Mouse (Mus musculus): ENCODE data around the gene 4930568D16Rik.

The 4930568D16Rik gene

DNA sequence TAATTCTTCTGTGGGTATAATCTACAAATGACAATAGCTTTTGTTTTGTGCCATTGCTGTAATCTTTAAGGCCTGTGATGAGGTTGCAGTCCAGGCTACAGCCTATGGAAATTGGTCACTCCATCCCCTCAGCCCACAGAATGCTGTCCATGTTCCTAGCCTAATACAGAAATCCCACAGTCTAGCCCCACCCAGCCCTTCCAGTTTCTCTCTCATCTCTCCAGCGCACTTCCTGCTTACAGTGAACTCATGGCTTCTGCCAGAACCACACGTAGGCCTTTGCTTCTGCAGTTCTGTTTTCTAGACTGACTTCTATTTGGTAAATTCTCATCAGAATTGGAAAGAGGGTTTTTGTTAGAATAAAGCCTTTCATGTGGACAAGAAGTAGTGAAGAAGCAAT lies 21.5 kb downstream of the 4930568D16Rik start:
- intact Hi-C loops (cut with DNase I): no loop called here

DNA sequence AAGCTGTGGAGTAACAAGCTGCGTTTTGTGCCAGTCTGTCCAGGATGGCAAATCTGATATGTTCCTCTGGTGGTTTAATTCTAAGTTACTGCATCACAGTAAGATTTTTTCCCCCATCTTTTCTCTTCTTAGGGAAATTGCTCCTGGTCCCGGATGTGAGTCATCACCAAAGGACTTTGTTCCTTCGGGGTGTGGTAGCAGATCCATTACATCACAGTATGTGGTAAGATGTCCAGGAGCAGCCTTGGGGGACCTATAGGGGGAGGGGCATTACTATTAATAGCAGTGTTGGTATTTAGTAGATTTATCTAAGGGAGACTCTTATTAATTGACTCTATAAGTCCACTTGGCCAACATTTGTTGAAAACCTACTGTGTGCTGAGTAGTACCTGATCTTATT lies 24.9 kb downstream of the 4930568D16Rik start:
- intact Hi-C loops (cut with DNase I): no loop called here

DNA sequence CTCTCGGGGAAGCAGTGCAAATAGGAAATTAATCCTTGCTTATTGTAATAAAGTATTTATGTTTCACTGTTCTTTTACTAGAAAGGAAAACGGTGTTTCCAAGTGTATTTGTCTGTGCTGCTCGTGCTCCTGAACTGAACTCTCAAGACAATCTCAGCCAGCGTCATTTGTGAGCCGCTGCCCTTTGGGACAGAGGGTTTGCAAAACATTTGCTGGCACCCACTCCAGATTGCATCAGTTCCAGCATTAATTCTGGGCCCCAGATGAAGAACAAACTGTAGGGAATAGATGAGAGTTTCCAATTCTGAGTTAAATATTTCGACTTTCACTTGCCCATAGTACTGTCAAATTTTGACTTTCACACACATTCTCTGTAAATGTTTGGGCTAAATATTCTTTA lies 28.8 kb downstream of the 4930568D16Rik start:
- intact Hi-C loops (cut with DNase I): no loop called here

DNA sequence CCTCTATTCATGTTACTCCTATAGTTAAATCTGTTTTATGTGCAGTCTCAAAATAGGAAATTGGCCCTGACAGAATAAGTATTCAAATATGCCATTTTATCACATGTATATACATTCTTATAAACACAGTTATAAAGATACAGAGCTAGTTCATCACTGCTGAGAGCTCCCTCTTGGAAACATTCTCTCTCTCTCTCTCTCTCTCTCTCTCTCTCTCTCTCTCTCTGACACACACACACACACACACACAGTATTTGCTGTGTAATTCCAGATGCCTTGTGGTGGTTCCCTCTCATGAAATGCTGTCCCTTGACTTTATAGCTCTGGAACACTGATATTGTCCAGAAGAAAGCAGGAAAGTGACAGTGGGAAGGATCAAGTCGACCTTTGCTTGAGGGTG lies 29.5 kb downstream of the 4930568D16Rik start:
- intact Hi-C loops (cut with DNase I): no loop called here

DNA sequence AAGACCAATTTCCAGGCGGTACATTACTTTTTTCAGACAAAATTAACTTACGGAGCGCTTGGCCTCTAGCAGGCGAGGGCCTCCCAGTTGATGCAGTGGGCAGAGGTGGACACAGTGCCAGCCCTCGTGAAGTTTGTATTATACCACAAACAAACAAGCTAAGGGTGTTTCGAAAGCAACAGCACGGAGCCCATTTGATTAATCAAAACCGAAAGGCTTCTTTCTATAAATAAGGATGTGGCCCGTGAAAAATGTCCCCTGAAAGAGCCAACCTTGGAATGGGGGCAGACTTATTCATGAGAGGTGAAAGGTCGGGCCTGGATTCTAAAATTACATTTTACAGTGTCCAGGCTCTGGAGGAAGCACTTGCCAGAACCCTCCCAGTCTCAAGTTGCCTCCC lies 30.1 kb downstream of the 4930568D16Rik start:
- intact Hi-C loops (cut with DNase I): no loop called here

DNA sequence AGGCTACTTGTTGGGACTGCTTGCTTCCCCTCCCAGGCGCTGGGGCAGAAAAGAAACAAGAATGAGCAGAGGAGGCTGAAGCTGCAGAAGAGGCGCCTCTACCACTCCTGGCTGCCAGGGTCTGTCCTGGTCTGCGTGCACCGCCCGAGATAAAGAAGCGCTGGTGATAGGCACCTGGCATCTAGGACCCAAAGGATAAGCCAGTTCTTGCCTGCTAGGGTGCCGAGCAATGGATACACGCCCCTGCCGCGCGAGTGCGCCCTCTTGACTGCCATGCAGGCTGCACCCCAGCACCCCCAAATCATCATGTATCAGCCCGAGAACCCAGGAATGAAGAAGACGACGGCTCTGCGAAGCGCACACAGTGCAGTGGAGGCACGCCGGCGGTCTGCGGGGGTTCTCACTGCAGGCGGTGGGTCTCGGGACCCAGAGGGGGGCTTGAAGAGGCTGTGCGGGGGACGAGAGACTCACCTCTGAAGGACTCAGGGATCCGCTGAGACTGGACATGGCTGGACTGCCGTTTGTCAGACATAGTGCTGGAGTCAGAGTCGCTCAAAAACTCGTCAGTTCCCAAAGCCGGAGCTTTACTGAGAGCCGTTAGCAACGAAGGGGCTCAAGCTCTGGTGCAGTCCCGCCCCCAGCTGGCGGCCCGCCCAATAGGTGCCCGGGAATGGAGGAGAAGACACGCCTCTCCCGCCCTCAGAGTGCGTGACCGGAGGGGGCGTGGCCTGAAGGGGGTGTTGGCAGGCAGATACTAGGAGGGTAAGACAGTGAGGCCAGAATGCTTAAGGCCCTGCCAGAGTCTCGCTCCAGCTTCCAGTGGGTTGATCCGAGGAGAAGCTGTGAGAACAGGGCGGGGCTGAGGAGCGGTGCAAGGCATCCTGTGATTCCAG lies 30.9 kb downstream of the 4930568D16Rik start, which contains the start of gene Stom:
Gene Stom (minus strand): TSS at position 589 of the 893 bp plus-strand sequence.
- intact Hi-C loops (cut with DNase I): no loop called here

DNA sequence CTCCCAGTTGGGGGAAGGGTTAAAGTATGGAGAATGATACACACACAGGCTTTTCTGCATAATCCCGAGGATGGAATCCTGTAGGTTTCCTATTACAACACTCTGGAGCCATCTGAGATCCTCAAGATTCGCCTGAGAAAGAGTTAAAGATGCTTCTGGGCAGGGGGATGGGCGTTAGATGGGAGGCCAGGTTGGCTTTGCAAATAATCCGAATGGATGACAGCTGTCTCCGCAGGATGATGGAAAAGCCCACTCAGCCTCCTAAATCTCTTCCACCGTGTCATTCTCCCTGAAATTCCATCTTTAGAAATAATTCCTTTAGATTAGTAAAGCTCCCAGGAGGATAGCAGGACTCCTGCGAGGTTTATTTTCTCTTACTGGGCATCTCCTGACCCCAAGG lies 31.9 kb downstream of the 4930568D16Rik start:
- intact Hi-C loops (cut with DNase I): no loop called here

DNA sequence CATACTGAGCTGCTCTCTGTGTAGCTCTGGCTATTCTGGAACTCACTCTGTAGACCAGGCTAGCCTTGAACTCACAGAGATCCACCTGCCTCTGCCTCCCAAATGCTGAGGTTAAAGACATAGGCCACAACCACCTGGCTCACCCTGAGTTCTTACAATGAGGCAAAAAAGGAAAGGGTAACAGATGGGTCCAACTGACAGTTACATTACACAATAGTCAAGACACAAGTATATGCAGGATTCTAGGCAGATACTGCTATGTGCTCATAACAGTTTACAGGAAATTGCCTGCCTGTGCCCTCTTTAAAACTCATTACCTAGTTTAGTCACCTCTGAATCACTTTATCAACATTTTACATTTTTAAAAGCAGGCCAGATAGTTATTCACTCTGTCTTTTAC lies 33.9 kb downstream of the 4930568D16Rik start:
- intact Hi-C loops (cut with DNase I): no loop called here

DNA sequence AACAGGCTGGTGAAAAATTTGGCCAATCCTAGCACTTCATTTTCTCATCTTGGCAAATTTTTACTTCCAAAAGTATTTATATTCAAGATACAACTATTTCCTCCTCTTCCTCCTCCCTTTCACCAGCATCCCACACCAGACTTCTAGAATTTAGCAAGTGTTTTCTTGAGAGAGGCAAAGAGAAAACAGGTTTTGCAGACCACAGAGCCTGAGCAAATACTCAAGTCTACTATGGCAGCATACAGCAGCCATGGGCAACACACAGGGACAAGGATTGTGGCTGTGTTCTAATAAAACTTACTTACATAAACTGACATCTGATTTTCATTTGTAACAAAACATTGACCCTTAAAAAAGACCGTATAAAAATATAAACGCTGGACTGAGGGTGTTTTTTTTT lies 36.3 kb downstream of the 4930568D16Rik start:
- intact Hi-C loops (cut with DNase I): no loop called here

DNA sequence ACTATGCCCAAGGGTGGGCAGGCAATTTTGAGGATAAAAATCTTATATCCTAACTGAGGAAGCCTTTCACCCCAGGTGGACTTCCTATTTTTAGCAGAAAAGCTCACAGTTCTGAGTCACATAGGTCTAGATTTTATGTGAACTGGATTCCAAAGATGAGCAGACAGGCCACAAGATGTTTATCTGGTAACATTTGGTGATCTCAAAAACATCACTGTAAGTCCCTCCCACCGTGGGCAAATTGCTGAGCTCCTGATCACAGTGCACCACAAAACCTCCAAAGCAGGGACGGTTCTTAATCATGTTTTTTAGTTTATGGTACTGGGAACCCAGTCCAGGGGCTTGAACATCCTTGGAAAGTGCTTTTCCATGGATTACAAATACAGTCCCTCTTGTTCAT lies 38.5 kb downstream of the 4930568D16Rik start:
- intact Hi-C loops (cut with DNase I): no loop called here

DNA sequence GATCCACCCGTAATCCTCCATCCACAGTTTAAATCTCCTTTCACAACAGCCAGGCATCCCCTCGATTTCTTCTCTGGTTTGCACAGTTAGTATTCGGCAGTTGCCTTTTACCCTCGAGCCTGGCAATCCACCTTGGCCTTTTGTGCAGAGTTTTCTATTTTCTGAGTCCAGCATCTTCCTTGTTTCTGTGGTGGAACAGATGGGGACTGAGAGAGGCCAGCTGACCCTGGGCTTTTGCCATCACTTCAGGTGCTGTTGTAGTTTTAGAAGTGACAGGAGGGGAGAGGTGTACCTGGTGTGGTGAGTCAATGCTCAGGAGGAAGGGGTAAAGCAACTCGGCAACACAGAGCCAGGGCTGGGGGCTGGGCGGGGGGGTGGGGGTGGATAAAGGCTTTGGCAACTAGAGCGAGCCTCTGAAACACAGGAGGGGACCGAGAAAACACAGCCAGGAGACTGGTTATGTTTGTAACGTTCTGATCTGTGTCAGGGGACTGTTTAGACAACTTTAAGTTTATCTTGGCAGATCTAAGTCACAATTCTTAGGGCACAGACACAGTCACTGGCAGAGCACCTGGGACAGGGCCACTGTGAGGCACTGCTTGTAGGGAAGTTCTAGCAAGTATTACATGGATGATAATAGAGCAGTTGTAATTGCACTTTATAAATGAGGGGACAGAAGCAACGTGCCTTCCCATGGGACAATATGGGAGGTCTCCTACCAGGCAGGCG lies 39.3 kb downstream of the 4930568D16Rik start:
- intact Hi-C loops (cut with DNase I): no loop called here

DNA sequence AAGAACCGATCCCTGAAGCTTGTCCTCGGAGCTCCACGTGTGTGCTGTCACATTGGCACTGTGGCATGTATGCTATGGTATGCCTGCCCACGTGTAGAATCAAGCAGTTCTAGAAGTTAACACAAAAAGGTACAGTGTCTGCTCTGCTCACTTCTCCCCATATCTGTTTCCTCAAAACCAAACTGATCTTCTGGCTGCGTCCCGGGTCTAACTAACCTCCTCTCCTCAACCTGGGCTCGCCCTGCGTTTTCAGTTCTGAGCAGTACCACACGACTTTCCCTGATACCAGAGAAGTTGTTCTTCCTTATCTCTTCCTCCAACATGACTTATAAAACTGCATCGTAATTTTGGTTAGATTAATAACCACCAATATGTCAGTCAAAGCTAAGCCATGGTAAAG lies 39.9 kb downstream of the 4930568D16Rik start:
- intact Hi-C loops (cut with DNase I): no loop called here

DNA sequence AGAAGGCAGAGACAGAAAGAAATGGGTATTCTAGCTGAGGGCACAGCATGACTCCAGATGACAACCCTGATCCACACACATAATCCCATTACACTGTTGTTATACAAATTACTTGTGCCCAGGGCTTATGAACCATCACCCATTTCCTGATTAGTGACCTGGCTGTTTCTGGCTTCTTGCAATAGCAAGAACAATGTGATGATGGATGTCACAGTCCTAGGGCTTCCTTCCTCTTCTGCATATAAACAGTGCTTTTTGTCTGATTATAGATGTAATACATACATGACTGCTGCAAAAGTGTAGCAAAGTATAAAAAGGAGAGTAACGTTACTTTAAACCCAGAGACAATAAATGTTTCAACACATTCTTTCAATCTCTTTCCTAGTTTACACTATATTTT lies 40.6 kb downstream of the 4930568D16Rik start:
- intact Hi-C loops (cut with DNase I): no loop called here

DNA sequence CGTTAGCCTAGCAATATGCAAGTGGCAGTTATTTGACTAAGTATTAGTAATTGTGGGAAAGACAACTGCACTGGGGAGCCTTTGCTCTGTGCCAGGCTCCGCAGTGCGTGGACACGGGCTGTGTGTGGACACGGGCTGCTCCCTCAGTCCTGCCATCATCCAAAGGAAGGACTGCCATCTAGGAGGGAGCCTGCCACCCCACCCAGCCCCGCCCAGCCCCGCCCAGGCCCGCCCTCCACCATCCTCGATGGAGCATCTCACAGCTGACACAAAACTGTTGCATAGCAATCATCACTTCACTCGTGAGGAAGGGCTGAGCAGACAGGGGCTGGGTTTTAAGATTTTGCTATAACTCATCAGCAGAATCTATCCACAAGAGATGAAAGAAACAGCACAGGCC lies 41.6 kb downstream of the 4930568D16Rik start:
- intact Hi-C loops (cut with DNase I): no loop called here

DNA sequence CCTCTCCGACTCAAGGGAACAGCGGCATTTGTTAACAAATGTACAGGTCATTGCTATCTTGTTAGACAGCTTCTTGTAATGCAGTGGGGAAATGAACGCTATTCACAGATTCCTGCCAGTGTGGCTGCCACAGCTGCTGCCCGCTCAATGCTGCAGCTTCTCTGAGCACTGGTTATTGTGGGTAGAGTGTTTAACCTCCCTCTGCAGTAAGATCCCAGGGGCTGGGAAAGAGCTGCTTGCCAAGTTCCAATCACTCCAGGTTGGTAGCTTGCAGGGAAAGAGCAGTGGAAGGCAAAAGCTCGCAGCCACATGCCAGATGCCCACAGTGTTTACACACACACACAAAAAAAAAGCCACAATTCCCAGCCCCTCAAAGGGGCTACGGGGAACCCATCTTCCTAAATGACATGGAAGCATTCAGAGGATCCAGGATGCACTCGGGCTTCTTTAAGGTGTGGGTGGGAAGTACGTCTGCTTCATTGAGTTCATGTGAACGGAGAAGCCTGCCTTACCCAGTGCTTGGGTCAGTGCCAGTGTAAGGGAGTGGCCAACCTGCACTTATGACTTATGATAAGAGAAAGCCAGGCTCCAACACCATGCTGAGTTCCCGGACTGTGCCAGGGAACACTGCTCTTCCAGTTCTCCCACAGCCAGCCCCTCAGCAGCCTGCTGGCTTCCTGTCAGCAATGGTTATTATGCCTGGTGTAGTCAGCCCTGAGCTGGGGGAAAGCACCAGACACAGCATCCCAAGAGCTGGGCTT lies 44.9 kb downstream of the 4930568D16Rik start:
- intact Hi-C loops (cut with DNase I): no loop called here

DNA sequence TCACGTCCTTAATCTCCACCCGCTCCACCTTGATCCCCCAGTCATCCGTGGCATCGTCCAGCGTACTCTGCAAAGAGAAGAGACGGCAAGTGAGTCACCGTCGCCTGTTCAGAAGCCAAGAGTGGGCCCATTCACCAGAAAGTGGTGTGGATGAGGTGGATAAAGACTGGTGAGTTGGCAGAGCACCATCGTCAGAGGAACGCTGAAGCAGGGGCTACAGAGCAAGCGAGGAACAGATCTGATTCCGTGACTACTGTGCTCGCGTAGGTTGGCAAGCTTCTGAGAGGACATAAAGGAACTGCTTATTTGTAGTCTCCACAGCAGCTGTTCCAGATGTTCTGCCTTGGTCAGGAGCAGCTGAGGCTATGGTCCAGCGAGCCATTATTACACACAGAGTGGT lies 47.1 kb downstream of the 4930568D16Rik start:
- intact Hi-C loops (cut with DNase I): no loop called here

DNA sequence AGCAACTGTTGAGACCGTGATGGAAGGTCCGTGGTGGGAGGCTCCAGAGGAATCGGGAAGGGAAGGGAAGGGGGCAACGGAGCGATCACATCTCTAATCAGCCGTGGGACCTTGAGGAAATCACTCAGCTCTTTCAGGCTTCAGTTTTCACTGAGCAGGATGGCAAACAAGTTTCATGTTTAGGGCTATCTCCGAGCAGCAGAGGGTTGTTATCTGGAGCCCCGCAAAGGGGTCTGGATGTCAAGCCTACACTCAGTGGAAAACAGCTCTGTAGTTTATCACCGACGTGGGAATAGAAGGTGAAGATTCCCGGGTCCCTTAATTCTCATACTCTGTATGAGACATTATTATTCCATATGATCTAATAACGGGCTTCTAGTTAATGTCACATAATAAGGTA lies 49.1 kb downstream of the 4930568D16Rik start:
- intact Hi-C loops (cut with DNase I): no loop called here

DNA sequence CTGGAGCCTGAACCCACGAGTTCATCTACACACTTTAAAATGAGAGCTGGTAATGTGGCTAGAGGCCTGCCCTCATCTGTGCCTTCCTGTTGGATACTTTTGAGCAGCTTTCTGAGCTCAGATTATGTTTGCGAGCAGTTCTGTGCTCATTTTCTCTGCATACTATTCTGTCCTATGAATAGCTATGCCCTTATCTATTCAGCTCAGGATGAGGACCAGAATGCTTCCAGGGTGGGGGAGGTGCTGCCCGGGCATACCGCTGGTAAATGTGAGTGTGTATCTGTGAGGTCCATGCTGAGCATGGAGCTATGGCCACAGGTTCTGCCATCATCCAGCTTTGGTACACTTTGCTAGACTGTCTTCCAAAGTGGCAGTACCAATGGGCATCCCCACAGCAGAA lies 49.9 kb downstream of the 4930568D16Rik start:
- intact Hi-C loops (cut with DNase I): no loop called here

DNA sequence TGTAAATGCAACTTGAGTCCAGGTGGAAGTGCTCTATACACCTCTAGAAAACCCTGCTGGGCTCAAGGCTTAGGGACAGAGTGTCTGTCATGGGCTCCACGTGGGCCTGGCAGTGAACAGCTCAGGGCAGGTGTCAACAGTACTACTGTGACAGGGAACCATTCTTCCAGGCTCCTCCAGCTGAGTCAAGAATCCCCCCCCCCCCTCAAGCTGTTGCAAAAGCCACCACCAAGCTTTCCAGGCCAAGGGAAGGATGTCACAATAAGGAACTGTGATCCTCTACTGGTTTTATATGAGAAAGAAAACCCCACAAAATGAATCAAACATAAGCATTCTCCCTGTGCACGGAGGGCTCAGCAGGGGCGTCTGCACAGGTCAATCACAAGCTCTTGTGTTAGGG lies 53.2 kb downstream of the 4930568D16Rik start:
- intact Hi-C loops (cut with DNase I): no loop called here

DNA sequence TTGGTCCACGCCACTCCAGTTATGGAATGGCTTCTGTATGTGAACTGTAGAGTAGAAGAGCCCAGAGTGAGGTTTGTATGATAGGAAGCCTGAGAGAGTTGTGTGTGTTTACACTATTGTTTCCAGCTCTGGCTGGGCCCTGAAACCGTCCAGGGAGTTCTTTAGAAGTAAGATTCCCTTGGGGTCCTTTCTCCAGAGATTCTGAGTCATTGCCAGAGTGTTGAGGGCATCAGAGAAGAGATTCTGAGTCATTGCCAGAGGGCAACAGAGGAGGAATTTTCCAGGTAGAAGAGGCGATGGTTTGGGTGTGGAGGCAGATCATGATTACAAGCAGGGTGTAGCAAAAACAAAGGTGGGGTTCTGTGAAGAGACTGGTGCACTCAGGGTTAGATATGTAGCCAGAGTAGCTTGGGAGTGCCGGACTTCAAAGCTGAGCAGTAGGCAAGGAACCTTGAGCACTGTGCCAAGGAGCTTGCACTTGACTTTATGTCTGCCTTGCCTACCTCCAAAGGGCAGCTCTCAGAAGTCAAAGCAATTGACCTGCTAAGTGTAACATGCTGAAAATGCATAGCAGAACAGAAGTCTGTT lies 57.5 kb downstream of the 4930568D16Rik start:
- intact Hi-C loops (cut with DNase I): no loop called here

DNA sequence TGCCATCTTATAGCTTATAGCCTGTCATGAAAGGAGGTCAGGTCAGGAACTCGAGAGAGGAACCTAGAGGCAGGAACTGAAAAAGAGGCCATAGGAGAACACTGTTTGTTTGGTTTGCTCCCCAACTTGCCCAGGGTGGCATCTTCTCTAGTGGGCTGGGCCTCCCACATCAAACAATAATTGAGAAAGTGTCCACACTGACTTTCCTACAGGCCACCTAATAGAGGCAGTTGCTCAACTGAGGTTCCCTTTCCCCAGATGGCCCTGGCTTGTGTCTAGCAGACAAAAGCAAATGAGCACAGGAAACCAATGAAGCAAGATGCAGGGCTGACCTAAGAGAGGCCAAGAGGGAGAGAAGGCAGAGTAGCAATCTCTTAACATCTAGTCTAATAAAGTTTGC lies 59.4 kb downstream of the 4930568D16Rik start:
- intact Hi-C loops (cut with DNase I): no loop called here
